ENCODE assay signal across 14 mouse cellular contexts in genomic region chr11:19774010-19774409, GRCm38 (mm10).
DNase-seq lines count a peak whose midpoint lies in the region; ATAC-seq lines count a peak whose summit lies in the region.
"Had no signal": no experiment of that assay in that cellular context is flagged by ENCODE, and none has a peak within 500 bp of the region (broad histone marks: within the 10 kb centered on the region; RNA-seq: fewer than 3 reads in every experiment).

No protein-coding gene starts in this region.

- H3K9me3 ChIP-seq in heart, embryonic 11.5 days (replicated peaks; ENCODE audit: control insufficient read depth, low read length) = no peaks in the 10 kb centered on the region
- H3K9me3 ChIP-seq in embryonic facial prominence, embryonic 14.5 days (ENCODE audit: control insufficient read depth, low read length) = no peaks in the 10 kb centered on the region
- H3K9me3 ChIP-seq in limb, embryonic 15.5 days = no peaks in the 10 kb centered on the region

- no peak for ATAC-seq in heart, embryonic 11.5 days (replicated peaks; ENCODE audit: insufficient number of reproducible peaks, low FRiP score, low TSS enrichment)
- no peak for ATAC-seq in embryonic facial prominence, embryonic 14.5 days (ENCODE audit: low read depth)
- ATAC-seq in limb, embryonic 15.5 days (ENCODE audit: insufficient number of reproducible peaks, low FRiP score, low TSS enrichment, low read depth) = 0 out of 2 replicates have a peak, but pooled peaks have one; percentile 33
- no peak for ATAC-seq in frontal cortex, adult (ENCODE audit: low TSS enrichment)
- ATAC-seq: CD4-positive, CD25-positive, alpha-beta regulatory T cell, adult 4 months; liver, postnatal 0 days had no signal

- H3K27ac ChIP-seq in heart, embryonic 11.5 days (ENCODE audit: low read depth, low read length) = no peak overlapping the region
- H3K27ac ChIP-seq in embryonic facial prominence, embryonic 14.5 days (replicated peaks; ENCODE audit: low read depth, low read length) = no peak overlapping the region
- peak overlapping the region; percentile 27; the same call in 1 of the 2 replicates for H3K27ac ChIP-seq in limb, embryonic 15.5 days

- no peaks in the 10 kb centered on the region for H3K36me3 ChIP-seq in heart, embryonic 11.5 days (ENCODE audit: control insufficient read depth, insufficient read depth, low read length)
- no peaks in the 10 kb centered on the region for H3K36me3 ChIP-seq in embryonic facial prominence, embryonic 14.5 days (ENCODE audit: control insufficient read depth, insufficient read depth, low read length)
- no peaks in the 10 kb centered on the region for H3K36me3 ChIP-seq in limb, embryonic 15.5 days

- no peaks in the 10 kb centered on the region for H3K27me3 ChIP-seq in heart, embryonic 11.5 days (ENCODE audit: control insufficient read depth, insufficient read depth, low read length)
- H3K27me3 ChIP-seq in embryonic facial prominence, embryonic 14.5 days (replicated peaks; ENCODE audit: control insufficient read depth, insufficient read depth, low read length) = no peaks in the 10 kb centered on the region
- peaks cover 10% of the 10 kb centered on the region; the same call in 1 of the 2 replicates for H3K27me3 ChIP-seq in limb, embryonic 15.5 days

- 59% methylated on average over 9 of the region's 9 CpGs for WGBS in heart, embryonic 11.5 days (ENCODE audit: insufficient replicate concordance)
- 30% methylated on average over 9 of the region's 9 CpGs for WGBS in embryonic facial prominence, embryonic 14.5 days
- 19% methylated on average over 9 of the region's 9 CpGs for WGBS in limb, embryonic 15.5 days

- H3K4me1 ChIP-seq in heart, embryonic 11.5 days (ENCODE audit: control insufficient read depth, insufficient read depth, low read length) = no peaks in the 10 kb centered on the region
- H3K4me1 ChIP-seq in embryonic facial prominence, embryonic 14.5 days (ENCODE audit: control insufficient read depth, insufficient read depth, low read length) = peaks cover 21% of the 10 kb centered on the region
- peaks cover 22% of the 10 kb centered on the region for H3K4me1 ChIP-seq in limb, embryonic 15.5 days

- no peak overlapping the region for H3K4me2 ChIP-seq in heart, embryonic 11.5 days
- 0 out of 2 replicates have a peak overlapping the region, but pooled peaks have one; percentile 14 for H3K4me2 ChIP-seq in embryonic facial prominence, embryonic 14.5 days (ENCODE audit: low read depth, low read length)
- no peak overlapping the region for H3K4me2 ChIP-seq in limb, embryonic 15.5 days

- H3K4me3 ChIP-seq in heart, embryonic 11.5 days (ENCODE audit: low read depth, low read length) = no peak overlapping the region
- H3K4me3 ChIP-seq in embryonic facial prominence, embryonic 14.5 days (ENCODE audit: low read depth, low read length) = no peak overlapping the region
- no peak overlapping the region for H3K4me3 ChIP-seq in limb, embryonic 15.5 days

- DNase-seq in heart, adult 11 months = peak; percentile 41
- DNase-seq in adrenal gland, adult 8-10 months = peak; percentile 6
- DNase-seq in embryonic facial prominence, embryonic 14.5 days (ENCODE audit: low spot score) = peak; percentile 31
- DNase-seq in right cerebral cortex, postnatal 14 days = no peak
- no peak for DNase-seq in kidney, postnatal 4 days
- DNase-seq: cerebellum, adult 11-12 months; heart, adult 18-20 months; kidney, adult 11 months; liver, postnatal 0 days; lung, postnatal 4 days had no signal

- H3K9ac ChIP-seq in heart, embryonic 11.5 days (ENCODE audit: low read depth, low read length) = no peak overlapping the region
- H3K9ac ChIP-seq in embryonic facial prominence, embryonic 14.5 days (ENCODE audit: low read depth, low read length) = no peak overlapping the region
- H3K9ac ChIP-seq in limb, embryonic 15.5 days = no peak overlapping the region
- H3K9ac ChIP-seq: liver, postnatal 0 days had no signal

Comparison
In these comparisons a context has a peak if more than half of its experiments do, and no peak if none do; other contexts are left out.
1. DNase-seq: peak in heart, adult 11 months (single experiment), adrenal gland, adult 8-10 months (single experiment) and embryonic facial prominence, embryonic 14.5 days (single experiment); none in right cerebral cortex, postnatal 14 days (single experiment) and kidney, postnatal 4 days (0 of 2).